Mouse (Mus musculus): ENCODE data around the gene Ctdspl.

The Ctdspl gene

GRCm38 (mm10) chr9:118926111-118926650 is at the start of gene Ctdspl:
Ctdspl (plus strand) TSS chr9:118926453.
- in situ Hi-C loops (cut with MboI, MseI): loop anchor here (10.0 kb wide), 2 partner anchors 109 to 419 kb away; partner anchors contain the start of gene Myd88

GRCm38 (mm10) chr9:118876902-118877301 is 49.4 kb upstream of the Ctdspl start:
- in situ Hi-C loops (cut with MboI, MseI): no loop called here

GRCm38 (mm10) chr9:118877365-118878008 is 48.8 kb upstream of the Ctdspl start:
- in situ Hi-C loops (cut with MboI, MseI): no loop called here

- in situ Hi-C loops (cut with MboI, MseI): no loop called here
Measured at GRCm38 (mm10) chr9:118878596-118878995, 47.7 kb upstream of the Ctdspl start.

GRCm38 (mm10) chr9:118881281-118881945 is 44.8 kb upstream of the Ctdspl start:
- in situ Hi-C loops (cut with MboI, MseI): loop anchor here (5.0 kb wide), 1 partner anchor 279 kb away; no protein-coding TSS in a partner anchor

GRCm38 (mm10) chr9:118881946-118882284 is 44.3 kb upstream of the Ctdspl start:
- in situ Hi-C loops (cut with MboI, MseI): loop anchor here (5.0 kb wide), 1 partner anchor 280 kb away; no protein-coding TSS in a partner anchor

GRCm38 (mm10) chr9:118883150-118883549 is 43.1 kb upstream of the Ctdspl start:
- in situ Hi-C loops (cut with MboI, MseI): loop anchor here (5.0 kb wide), 1 partner anchor 281 kb away; no protein-coding TSS in a partner anchor

- in situ Hi-C loops (cut with MboI, MseI): no loop called here
Measured at GRCm38 (mm10) chr9:118885785-118886184, 40.5 kb upstream of the Ctdspl start.

GRCm38 (mm10) chr9:118887201-118887600 is 39.1 kb upstream of the Ctdspl start:
- in situ Hi-C loops (cut with MboI, MseI): no loop called here

GRCm38 (mm10) chr9:118887734-118888133 is 38.5 kb upstream of the Ctdspl start:
- in situ Hi-C loops (cut with MboI, MseI): no loop called here

GRCm38 (mm10) chr9:118890149-118890548 is 36.1 kb upstream of the Ctdspl start:
- in situ Hi-C loops (cut with MboI, MseI): no loop called here

- in situ Hi-C loops (cut with MboI, MseI): no loop called here
Measured at GRCm38 (mm10) chr9:118890645-118891044, 35.6 kb upstream of the Ctdspl start.

- in situ Hi-C loops (cut with MboI, MseI): no loop called here
Measured at GRCm38 (mm10) chr9:118891068-118891467, 35.2 kb upstream of the Ctdspl start.

- in situ Hi-C loops (cut with MboI, MseI): no loop called here
Measured at GRCm38 (mm10) chr9:118891593-118891992, 34.7 kb upstream of the Ctdspl start.

- in situ Hi-C loops (cut with MboI, MseI): no loop called here
Measured at GRCm38 (mm10) chr9:118895101-118895500, 31.2 kb upstream of the Ctdspl start.

- in situ Hi-C loops (cut with MboI, MseI): no loop called here
Measured at GRCm38 (mm10) chr9:118900677-118901076, 25.6 kb upstream of the Ctdspl start.

- in situ Hi-C loops (cut with MboI, MseI): no loop called here
Measured at GRCm38 (mm10) chr9:118901917-118902316, 24.3 kb upstream of the Ctdspl start.

- in situ Hi-C loops (cut with MboI, MseI): no loop called here
Measured at GRCm38 (mm10) chr9:118907934-118908620, 18.2 kb upstream of the Ctdspl start.

- in situ Hi-C loops (cut with MboI, MseI): no loop called here
Measured at GRCm38 (mm10) chr9:118913048-118913447, 13.2 kb upstream of the Ctdspl start.

- in situ Hi-C loops (cut with MboI, MseI): no loop called here
Measured at GRCm38 (mm10) chr9:118913613-118914012, 12.6 kb upstream of the Ctdspl start.

GRCm38 (mm10) chr9:118914589-118914988 is 11.7 kb upstream of the Ctdspl start:
- in situ Hi-C loops (cut with MboI, MseI): no loop called here

- in situ Hi-C loops (cut with MboI, MseI): no loop called here
Measured at GRCm38 (mm10) chr9:118915290-118915689, 11.0 kb upstream of the Ctdspl start.

All from regulatory T cell (primary cell).